Mouse (Mus musculus): ENCODE results near the gene 1110032F04Rik.

Gene 1110032F04Rik

DNA sequence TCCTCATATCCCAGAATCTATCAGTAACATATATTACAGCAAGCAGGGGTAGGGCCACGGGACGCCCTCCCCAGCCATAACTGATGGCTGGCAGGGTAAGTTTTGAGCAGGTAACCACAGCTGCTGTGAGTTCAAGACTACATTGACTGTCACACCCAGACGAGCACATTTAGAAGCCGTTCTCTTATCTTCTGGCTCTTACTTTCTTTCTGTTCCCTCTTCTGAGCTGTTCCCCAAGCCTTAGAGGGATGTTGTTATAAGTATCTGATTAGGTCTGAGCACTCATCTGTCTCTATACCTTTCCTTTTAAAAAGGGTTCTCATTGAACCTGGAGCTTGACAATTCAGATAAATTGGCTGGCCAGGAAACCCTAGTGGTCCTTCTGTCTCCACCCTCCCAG lies 38.1 kb downstream of the 1110032F04Rik start:
- DNase-seq (ENCODE audit: low read depth, low spot score) = peak; percentile 37
